Mouse (Mus musculus) kidney, adult 2 months (tissue): Measurements from ENCODE around the gene Fam19a5. TPM values are rescaled to one million over a fixed set of nuclear protein-coding genes. Genes with fewer than 3 reads are reported as not detected.

ENCODE experiments used
- DNase-seq: peaks from one replicate; pipeline ENCODE4 v3.0.0; 2021
- H3K27ac ChIP-seq: fragments of 200-500 bp; 2 replicates; pipeline ENCODE4 v1.5.1; 2012; ENCODE audit warnings: low read depth, low read length, control low read depth, inconsistent platforms; ENCODE audit not compliant: insufficient read depth
- H3K27me3 ChIP-seq: fragments of 200-500 bp; replicated peaks from 2 replicates; pipeline ENCODE4 v1.6.1; 2012; ENCODE audit warnings: mild to moderate bottlenecking, moderate library complexity, low read length, inconsistent platforms; ENCODE audit not compliant: control insufficient read depth, insufficient read depth
- H3K36me3 ChIP-seq: fragments of 200-500 bp; 2 replicates; pipeline ENCODE4 v1.6.1; 2012; ENCODE audit warnings: mild to moderate bottlenecking, moderate library complexity, low read length, inconsistent platforms; ENCODE audit not compliant: control insufficient read depth, insufficient read depth
- H3K4me1 ChIP-seq: fragments of 200-500 bp; 2 replicates; pipeline ENCODE4 v1.6.1; 2011; ENCODE audit warnings: low read length; ENCODE audit not compliant: control insufficient read depth, insufficient read depth
- H3K4me3 ChIP-seq: fragments of 200-500 bp; 2 replicates; pipeline ENCODE4 v1.5.1; 2011; ENCODE audit warnings: mild to moderate bottlenecking, low read depth, low read length, control low read depth; ENCODE audit not compliant: insufficient read depth
- CTCF ChIP-seq: fragments of 200-500 bp; conservative IDR thresholded peaks from 2 replicates; pipeline ENCODE4 v1.5.1; 2011; ENCODE audit warnings: low read depth, mild to moderate bottlenecking, control low read depth, low read length, moderate library complexity, mixed read lengths; ENCODE audit not compliant: insufficient read depth, insufficient read length
- POLR2A ChIP-seq: fragments of 200-500 bp; IDR thresholded peaks from one replicate; pipeline ENCODE4 v1.6.1; 2011; ENCODE audit warnings: low read depth, low read length, control low read depth
- WGBS: fragments of 180-500 bp; shearing (Covaris S2); methylation state at CpG from one replicate; pipeline ENCODE4 v1.1.7; 2018; 5-methylcytosine and 5-hydroxymethylcytosine counted together
- polyA plus RNA-seq: library from polyadenylated mRNA; depleted of rRNA; stranded (reverse); fragments of >200 nt; gene quantifications from 2 replicates; pipeline ENCODE4 v1.2.3, GENCODE M21; 2012

Gene Fam19a5
- polyA plus RNA-seq, 1 experiment = 6.3 TPM

- TF ChIP-seq POLR2A (no peak), CTCF (no peak)
- no peak overlapping the region for H3K4me3 ChIP-seq
- DNase-seq = no peak
- H3K27me3 ChIP-seq = no peaks in the 10 kb centered on the region
- 71% methylated on average over 9 of the region's 9 CpGs for WGBS
- H3K4me1 ChIP-seq = no peaks in the 10 kb centered on the region
- no peak overlapping the region for H3K27ac ChIP-seq
- H3K36me3 ChIP-seq = no peaks in the 10 kb centered on the region
These were observed 11.7 kb downstream of the Fam19a5 start for GRCm38 (mm10) chr15:87555811-87556210.

GRCm38 (mm10) chr15:87564331-87564730, 20.2 kb downstream of the Fam19a5 start:
- no peak for DNase-seq
- H3K36me3 ChIP-seq = no peaks in the 10 kb centered on the region
- no peak overlapping the region for H3K27ac ChIP-seq
- no peak for TF ChIP-seq CTCF
- no peak for TF ChIP-seq POLR2A
- no peak overlapping the region for H3K4me3 ChIP-seq
- no peaks in the 10 kb centered on the region for H3K4me1 ChIP-seq
- no peaks in the 10 kb centered on the region for H3K27me3 ChIP-seq
- WGBS = 92% methylated on average over 5 of the region's 5 CpGs

- DNase-seq = no peak
- H3K27ac ChIP-seq = no peak overlapping the region
These were observed 22.2 kb downstream of the Fam19a5 start for GRCm38 (mm10) chr15:87566040-87566929.

GRCm38 (mm10) chr15:87570182-87570581, 26.1 kb downstream of the Fam19a5 start:
- no peaks in the 10 kb centered on the region for H3K27me3 ChIP-seq
- H3K4me3 ChIP-seq = no peak overlapping the region
- no peak overlapping the region for H3K27ac ChIP-seq
- no peaks in the 10 kb centered on the region for H3K4me1 ChIP-seq
- no peaks in the 10 kb centered on the region for H3K36me3 ChIP-seq
- TF ChIP-seq CTCF (no peak), POLR2A (no peak)
- DNase-seq = no peak
- WGBS = 37% methylated on average over 11 of the region's 11 CpGs

More at GRCm38 (mm10) chr15:87566040-87566929, 22.2 kb downstream of the Fam19a5 start:
- no peak for TF ChIP-seq POLR2A
- TF ChIP-seq CTCF = no peak
- WGBS = 57% methylated on average over 11 of the region's 11 CpGs
- Histone ChIP-seq H3K27me3 (no peaks in the 10 kb centered on the region), H3K4me3 (no peak overlapping the region), H3K36me3 (no peaks in the 10 kb centered on the region), H3K4me1 (no peaks in the 10 kb centered on the region)

GRCm38 (mm10) chr15:87579861-87580260, 35.8 kb downstream of the Fam19a5 start:
- DNase-seq = no peak
- no peaks in the 10 kb centered on the region for H3K36me3 ChIP-seq
- no peak for TF ChIP-seq POLR2A
- TF ChIP-seq CTCF = no peak
- H3K27ac ChIP-seq = no peak overlapping the region
- H3K27me3 ChIP-seq = no peaks in the 10 kb centered on the region
- WGBS = 81% methylated on average over 5 of the region's 5 CpGs
- H3K4me1 ChIP-seq = no peaks in the 10 kb centered on the region
- H3K4me3 ChIP-seq = no peak overlapping the region

GRCm38 (mm10) chr15:87583921-87584621, 40.0 kb downstream of the Fam19a5 start:
- no peaks in the 10 kb centered on the region for H3K4me1 ChIP-seq
- no peak overlapping the region for H3K4me3 ChIP-seq
- no peak for DNase-seq
- H3K27me3 ChIP-seq = no peaks in the 10 kb centered on the region
- 84% methylated on average over 26 of the region's 26 CpGs for WGBS
- no peaks in the 10 kb centered on the region for H3K36me3 ChIP-seq
- no peak overlapping the region for H3K27ac ChIP-seq
- TF ChIP-seq CTCF = no peak
- no peak for TF ChIP-seq POLR2A

- Histone ChIP-seq H3K36me3 (no peaks in the 10 kb centered on the region), H3K27me3 (no peaks in the 10 kb centered on the region), H3K4me3 (no peak overlapping the region), H3K4me1 (no peaks in the 10 kb centered on the region), H3K27ac (no peak overlapping the region)
- TF ChIP-seq CTCF (no peak), POLR2A (no peak)
- 93% methylated on average over 10 of the region's 10 CpGs for WGBS
- DNase-seq = no peak
These were observed 46.9 kb downstream of the Fam19a5 start for GRCm38 (mm10) chr15:87590975-87591374.
